Mouse (Mus musculus) T-helper 2 cell (primary cell): Measurements from ENCODE around the gene A430033K04Rik.

Experiments used
- in situ Hi-C: fragments of 300-600 bp; cut with MboI, MseI; formaldehyde crosslinking; loops from one replicate; pipeline ENCODE4 v1.15.1; 2025; ENCODE audit warnings: high pct_unique_total_duplicates

The A430033K04Rik gene

GRCm38 (mm10) chr5:138622645-138623477 lies at the start of gene A430033K04Rik:
Gene A430033K04Rik (plus strand): TSS chr5:138622859.
- in situ Hi-C loops = loop anchor here (10.0 kb wide), 1 partner anchor 1128 kb away; no protein-coding TSS in a partner anchor

- in situ Hi-C loops = no loop called here
Measured at GRCm38 (mm10) chr5:138587396-138587795, 35.3 kb upstream of the A430033K04Rik start.

DNA sequence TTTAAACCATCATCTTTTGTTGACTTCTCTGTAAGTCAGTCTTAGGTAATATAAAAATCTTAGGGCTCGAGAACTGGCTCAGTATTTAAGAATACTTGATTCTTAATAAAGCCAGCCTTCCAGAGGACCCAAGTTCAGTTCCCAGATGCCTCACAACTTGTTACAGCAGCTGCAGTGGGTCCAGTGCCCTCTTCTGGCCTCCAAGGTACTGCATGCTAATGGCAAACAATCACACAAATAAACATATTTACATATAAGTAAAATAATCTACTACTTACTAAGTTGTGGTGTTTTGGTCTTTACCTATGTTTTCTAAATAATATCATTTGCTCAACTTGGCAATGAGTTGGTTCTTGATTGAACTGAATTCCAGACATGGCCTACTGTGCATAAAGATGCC lies 4.3 kb upstream of the A430033K04Rik start:
- in situ Hi-C loops = no loop called here

DNA sequence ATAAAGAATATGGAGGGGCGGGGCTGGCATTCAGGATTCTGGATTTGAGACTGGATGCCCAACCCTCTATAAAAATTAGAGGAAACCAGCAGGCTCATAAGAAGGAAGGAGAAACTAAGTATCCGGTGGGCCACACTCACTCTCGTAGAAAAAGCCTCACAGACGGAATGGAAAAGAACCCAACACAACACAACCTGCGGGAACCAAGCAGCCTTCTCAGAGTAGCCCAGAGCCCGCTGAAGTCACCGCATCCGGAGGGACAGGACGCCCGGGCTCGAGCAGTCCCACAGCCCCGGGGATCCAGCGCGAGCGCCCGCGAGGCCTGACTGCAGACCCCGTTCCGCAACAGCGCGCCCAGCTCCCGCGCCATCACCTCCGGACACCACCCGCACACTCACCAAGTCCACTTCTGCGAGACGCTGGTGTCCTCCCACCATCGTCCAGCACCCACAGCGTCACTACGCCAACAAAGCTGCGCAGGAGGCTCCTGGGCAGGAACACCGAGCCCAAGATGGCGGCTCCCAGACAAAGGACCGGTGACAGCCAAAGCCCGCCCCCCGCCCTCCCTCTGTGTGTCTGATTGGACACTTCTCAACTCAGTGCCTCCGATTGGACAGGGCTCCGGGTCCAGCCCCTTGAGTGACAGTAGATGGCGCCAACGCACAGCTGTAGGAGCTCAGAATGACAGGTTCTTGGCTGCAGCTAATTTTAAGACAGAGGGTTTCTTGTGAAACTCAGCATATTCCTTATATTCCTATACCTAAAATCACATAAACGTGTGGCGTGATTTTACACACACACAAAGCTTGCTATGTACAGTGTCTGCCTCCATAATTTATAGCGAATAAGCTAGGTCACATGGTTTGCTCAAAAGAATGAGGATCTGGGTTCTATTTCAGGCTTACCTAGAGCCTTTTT lies 3.2 kb upstream of the A430033K04Rik start, which contains the start of gene Zfp68:
Gene Zfp68, minus strand, starts transcription at position 551 of the 918 bp plus-strand sequence.
- in situ Hi-C loops = loop anchor here (10.0 kb wide), 1 partner anchor 1125 kb away; no protein-coding TSS in a partner anchor

GRCm38 (mm10) chr5:138620836-138621235 lies 1.8 kb upstream of the A430033K04Rik start:
- in situ Hi-C loops = loop anchor here (10.0 kb wide), 1 partner anchor 1126 kb away; no protein-coding TSS in a partner anchor

- in situ Hi-C loops = loop anchor here (10.0 kb wide), 1 partner anchor 1129 kb away; no protein-coding TSS in a partner anchor
Measured at GRCm38 (mm10) chr5:138623478-138623875, 818 bp downstream of the A430033K04Rik start.

DNA sequence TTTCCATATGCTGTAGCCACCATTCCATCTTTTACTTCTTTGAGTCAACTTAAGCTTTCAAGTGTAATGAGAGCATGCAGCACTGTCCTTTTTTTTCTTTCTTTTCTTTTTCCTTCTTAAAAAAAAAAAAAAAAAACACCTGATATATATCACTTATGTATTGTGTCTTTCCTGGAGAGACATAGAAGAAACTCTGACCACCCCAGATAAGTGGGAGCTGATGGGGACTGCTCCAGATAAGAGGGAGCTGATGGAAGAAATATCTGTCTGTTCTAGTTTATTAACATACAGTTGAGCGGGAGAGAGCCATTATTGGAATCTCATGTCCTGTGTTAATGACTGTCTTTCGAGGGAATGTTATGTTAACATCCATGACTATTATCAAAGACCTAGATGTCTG lies 13.8 kb downstream of the A430033K04Rik start:
- in situ Hi-C loops = loop anchor here (10.0 kb wide), 1 partner anchor 822 kb away; no protein-coding TSS in a partner anchor

DNA sequence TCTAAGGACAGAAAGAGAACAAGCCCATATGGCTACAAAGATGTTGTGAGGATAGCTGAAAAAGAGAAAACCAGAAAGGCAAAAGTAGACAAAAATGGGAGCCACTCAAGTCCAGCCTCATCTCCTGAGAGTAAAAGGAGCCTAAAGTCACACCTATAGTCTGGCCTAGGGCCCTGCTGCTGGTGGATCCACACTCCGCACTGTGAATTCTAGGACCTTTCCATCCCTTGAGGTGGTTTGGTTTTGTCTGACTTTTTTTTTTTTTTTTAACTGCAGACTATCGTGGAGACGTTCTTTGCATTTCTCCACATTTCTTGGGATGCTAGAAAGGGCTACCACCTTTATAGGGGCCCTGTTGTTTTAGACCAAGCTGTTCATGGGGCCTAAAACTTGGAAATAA lies 18.4 kb downstream of the A430033K04Rik start:
- in situ Hi-C loops = no loop called here

DNA sequence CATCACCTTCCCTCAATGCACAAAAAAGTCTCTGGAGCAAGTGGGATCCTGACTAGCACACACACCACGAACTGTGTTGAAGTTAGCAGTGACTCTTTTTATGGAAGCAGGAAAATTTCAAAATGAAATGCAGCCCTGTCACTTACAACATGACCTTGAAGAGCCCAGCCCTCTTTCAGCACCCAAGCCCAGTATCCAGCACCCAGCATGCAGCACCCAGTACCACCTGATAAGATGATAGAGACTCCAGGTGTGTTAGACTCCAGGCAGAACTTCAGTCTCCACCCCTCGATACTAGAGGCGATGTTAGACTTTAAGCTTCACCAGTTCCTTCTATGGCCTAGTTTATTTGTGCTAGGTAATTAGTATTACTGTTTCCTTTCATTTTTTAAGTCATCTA lies 19.1 kb downstream of the A430033K04Rik start:
- in situ Hi-C loops = no loop called here

- in situ Hi-C loops = loop anchor here (5.0 to 10.0 kb wide), 3 partner anchors 44 to 428 kb away; partner anchors contain the start of gene Nxpe5
Measured at GRCm38 (mm10) chr5:138652911-138653310, 30.3 kb downstream of the A430033K04Rik start.

DNA sequence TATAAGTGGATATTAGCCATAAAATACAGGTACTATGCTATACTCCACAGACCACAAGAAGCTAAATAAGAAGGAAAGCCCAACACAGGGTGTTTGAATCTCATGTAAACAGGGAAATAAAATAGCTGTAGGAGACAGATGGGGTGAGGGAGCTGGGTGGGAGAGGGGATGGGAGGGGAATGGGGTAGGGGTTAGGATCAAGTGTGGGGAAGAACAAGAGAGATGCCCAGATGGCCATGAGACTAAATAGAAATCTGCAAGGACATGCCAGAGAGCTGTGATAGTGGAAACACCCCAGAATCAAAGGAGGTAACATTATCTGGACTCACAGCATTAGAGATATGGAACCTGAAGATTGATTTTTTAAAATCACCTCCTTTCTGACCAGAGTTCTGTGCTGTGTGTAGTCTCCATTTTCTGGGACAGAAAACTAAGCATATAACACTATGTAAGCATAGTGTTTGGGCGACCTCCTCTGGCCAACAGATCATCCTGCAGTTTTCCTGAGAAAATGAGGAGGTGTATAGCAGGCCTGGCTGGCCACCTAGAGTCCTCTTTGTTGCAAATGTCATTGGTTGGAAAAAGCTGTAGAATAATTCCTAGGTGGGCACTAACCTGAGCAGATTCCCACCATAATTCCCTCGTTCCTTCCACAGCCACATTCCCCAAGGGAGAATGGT lies 34.0 kb downstream of the A430033K04Rik start:
- in situ Hi-C loops = loop anchor here (5.0 to 10.0 kb wide), 3 partner anchors 82 to 432 kb away; partner anchors contain the start of gene Nxpe5

- in situ Hi-C loops = loop anchor here (5.0 to 10.0 kb wide), 3 partner anchors 83 to 433 kb away; partner anchors contain the start of gene Nxpe5
Measured at GRCm38 (mm10) chr5:138657407-138657806, 34.7 kb downstream of the A430033K04Rik start.

- in situ Hi-C loops = loop anchor here (5.0 to 10.0 kb wide), 3 partner anchors 83 to 433 kb away; partner anchors contain the start of gene Nxpe5
Measured at GRCm38 (mm10) chr5:138657854-138658253, 35.2 kb downstream of the A430033K04Rik start.

DNA sequence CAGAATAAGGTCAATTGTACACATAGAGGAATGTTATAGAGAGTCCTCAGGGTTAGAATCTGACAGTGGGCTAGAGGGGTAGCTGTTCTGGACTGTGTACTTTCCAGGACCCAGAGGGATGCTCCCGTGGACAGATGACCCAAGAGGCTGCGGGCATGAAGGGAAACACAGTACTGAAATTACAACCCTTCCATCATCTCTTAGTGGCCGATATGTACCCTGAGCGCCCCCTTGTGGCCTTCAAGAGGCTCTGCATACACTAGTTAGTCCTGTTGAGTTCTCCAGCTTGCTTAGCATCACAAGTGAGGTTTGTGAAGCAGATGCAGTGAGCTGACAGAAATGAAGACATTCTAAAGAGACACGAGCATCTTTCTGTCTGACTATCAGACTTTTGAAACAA lies 36.3 kb downstream of the A430033K04Rik start:
- in situ Hi-C loops = loop anchor here (5.0 to 10.0 kb wide), 3 partner anchors 84 to 434 kb away; partner anchors contain the start of gene Nxpe5

- in situ Hi-C loops = no loop called here
Measured at GRCm38 (mm10) chr5:138683023-138683766, 60.5 kb downstream of the A430033K04Rik start.

DNA sequence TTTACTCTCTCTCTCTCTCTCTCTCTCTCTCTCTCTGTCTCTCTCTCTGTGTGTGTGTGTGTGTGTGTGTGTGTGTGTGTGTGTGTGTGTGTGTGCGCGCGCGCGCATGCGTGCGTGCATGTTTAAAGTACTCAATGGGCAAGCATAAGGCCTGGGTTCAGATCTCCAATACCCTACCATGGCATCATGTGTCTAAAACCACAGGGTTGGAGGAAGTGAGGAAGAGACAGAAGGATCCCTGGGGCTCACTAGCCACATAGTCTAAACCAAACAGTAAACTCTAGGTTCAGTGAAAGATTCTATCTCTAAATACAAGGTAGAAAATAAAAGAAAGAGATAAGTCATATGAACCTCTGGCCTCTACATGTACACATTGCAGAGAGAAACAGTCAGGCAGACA lies 61.2 kb downstream of the A430033K04Rik start:
- in situ Hi-C loops = no loop called here

- in situ Hi-C loops = no loop called here
Measured at GRCm38 (mm10) chr5:138687453-138687852, 64.8 kb downstream of the A430033K04Rik start.

GRCm38 (mm10) chr5:138689254-138689653 lies 66.6 kb downstream of the A430033K04Rik start:
- in situ Hi-C loops = no loop called here

DNA sequence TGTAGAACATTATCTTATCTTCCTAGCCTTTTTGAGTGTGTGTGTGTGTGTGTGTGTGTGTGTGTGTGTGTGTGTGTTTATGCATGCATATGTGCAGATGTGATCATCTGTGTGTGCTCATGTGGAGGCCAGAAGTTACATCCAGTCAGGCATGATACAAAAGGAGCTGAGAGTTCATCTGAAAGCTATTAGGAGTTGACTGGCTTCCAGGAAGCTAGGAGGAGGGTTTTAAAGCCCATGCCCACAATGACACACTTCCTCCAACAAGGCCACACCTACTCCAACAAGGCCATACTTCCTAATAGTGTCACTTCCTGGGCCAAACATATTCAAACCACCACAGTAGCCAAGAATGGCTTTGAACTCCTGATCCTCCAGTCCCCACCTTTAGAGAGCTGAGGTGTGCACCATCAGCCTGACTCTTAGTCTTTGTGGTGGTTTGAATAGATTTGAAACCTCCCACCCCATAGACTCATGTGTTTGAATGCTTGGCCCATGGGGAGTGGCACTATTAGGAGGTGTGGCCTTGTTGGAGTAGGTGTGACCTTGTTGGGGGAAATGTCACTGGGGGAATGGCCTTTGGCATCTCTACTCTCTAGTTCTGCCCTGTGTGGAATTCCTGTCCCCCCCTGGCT lies 70.4 kb downstream of the A430033K04Rik start:
- in situ Hi-C loops = no loop called here

DNA sequence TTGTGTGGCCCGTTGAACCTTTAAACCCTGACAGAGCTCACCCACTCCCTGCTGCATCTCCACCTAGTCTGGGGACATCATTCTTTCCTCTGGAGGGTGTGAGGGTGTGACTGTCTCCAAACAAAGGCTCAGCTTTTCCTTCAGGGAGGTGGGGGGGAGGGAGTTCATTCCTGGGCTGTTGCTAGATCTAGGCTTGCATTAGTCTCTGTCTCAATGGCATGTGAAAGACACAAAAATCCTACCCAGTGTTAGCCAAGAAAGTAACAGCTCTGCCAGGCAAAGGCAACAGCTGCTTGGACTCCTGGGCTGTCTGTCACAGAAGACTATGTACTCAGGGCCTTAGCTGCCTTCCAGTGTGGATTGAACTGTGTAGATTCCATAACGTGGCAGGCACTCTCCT lies 71.4 kb downstream of the A430033K04Rik start:
- in situ Hi-C loops = no loop called here
